8 mouse cellular contexts compared by ENCODE assay signal in the genomic region with DNA sequence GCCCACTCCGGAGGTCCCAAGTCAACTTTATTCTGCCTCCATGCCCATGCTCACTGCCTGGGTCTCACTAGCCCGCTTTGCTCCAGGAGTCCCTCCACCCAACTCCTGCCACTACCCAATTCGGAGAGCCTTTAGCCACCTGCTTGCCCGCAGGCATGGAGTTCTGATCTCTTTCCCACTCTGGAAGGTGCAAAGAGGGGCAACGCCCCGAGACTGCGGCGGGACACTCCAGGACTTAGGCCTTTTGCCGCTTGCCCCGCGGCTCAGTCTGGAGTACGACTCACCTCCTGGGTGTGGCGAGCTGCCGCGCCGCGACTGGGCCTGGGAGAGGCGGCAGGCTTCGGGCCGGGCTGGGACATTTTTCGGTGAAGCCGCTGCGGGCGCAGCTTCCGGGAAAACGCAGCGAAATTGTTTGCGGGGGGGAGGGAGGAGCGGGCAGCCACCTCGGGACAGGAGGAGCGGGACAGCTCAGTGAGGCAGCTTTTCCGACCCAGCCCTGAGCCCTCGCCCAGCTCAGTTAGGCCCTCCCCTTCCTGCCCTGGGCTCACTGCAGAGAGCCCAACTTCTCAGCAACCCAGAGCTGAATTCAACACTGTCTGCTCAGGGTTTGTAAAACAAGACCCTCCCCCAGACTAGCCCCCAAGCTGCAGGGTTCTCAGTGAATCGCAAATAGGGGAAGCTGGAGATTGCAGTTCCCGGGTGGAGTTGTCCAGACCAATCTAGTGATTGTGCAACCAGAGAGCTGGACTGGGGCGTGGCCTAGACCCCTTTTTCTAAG. TPM values are rescaled to one million over a fixed set of nuclear protein-coding genes. Genes with fewer than 3 reads are reported as not detected.
A peak's percentile ranks its signal among the peaks of the same experiment; 100 is the strongest.
DNase-seq lines count a peak whose midpoint lies in the region; ATAC-seq and TF ChIP-seq lines count a peak whose summit lies in the region.

A gene (minus strand): TSS at position 659 of the 778 bp plus-strand sequence.

- H3K36me3 ChIP-seq in embryonic facial prominence, embryonic 13.5 days, result no peaks in the 10 kb centered on the region
- no peaks in the 10 kb centered on the region for H3K36me3 ChIP-seq in heart, embryonic 11.5 days (ENCODE audit: control insufficient read depth, insufficient read depth, low read length)
- no peaks in the 10 kb centered on the region for H3K36me3 ChIP-seq in kidney, postnatal 0 days (ENCODE audit: insufficient read depth, low read length)

- peak within 1 kb of the TSS; percentile 22; the same call in 1 of the 2 replicates for H3K27ac ChIP-seq in embryonic facial prominence, embryonic 13.5 days
- H3K27ac ChIP-seq in heart, embryonic 11.5 days (ENCODE audit: low read depth, low read length), result peak within 1 kb of the TSS; percentile 65
- peak within 1 kb of the TSS; percentile 86 for H3K27ac ChIP-seq in kidney, postnatal 0 days

- H3K4me2 ChIP-seq in embryonic facial prominence, embryonic 13.5 days, result peak within 1 kb of the TSS; percentile 73
- peak within 1 kb of the TSS; percentile 87 for H3K4me2 ChIP-seq in heart, embryonic 11.5 days
- peak within 1 kb of the TSS; percentile 88 for H3K4me2 ChIP-seq in kidney, postnatal 0 days (ENCODE audit: low read length)

- peak; percentile 78 for ATAC-seq in CD4-positive, CD25-positive, alpha-beta regulatory T cell, adult 4 months
- peak; percentile 84 for ATAC-seq in embryonic facial prominence, embryonic 13.5 days (ENCODE audit: insufficient number of reproducible peaks, insufficient read depth, low FRiP score, low TSS enrichment, low read depth)
- peak; percentile 88 for ATAC-seq in heart, embryonic 11.5 days (replicated peaks; ENCODE audit: insufficient number of reproducible peaks, low FRiP score, low TSS enrichment)
- ATAC-seq in kidney, postnatal 0 days (replicated peaks; ENCODE audit: low FRiP score, low read depth), result peak; percentile 92

- H3K27me3 ChIP-seq in embryonic facial prominence, embryonic 13.5 days, result no peaks in the 10 kb centered on the region
- H3K27me3 ChIP-seq in heart, embryonic 11.5 days (ENCODE audit: control insufficient read depth, insufficient read depth, low read length), result no peaks in the 10 kb centered on the region
- no peaks in the 10 kb centered on the region for H3K27me3 ChIP-seq in kidney, postnatal 0 days (ENCODE audit: insufficient read depth, low read length)

- peak within 1 kb of the TSS; percentile 81 for H3K9ac ChIP-seq in embryonic facial prominence, embryonic 13.5 days
- peak within 1 kb of the TSS; percentile 89 for H3K9ac ChIP-seq in heart, embryonic 11.5 days (ENCODE audit: low read depth, low read length)
- peak within 1 kb of the TSS; percentile 82 for H3K9ac ChIP-seq in kidney, postnatal 0 days (ENCODE audit: low read depth, low read length)

- no peaks in the 10 kb centered on the region for H3K9me3 ChIP-seq in embryonic facial prominence, embryonic 13.5 days
- no peaks in the 10 kb centered on the region for H3K9me3 ChIP-seq in heart, embryonic 11.5 days (replicated peaks; ENCODE audit: control insufficient read depth, low read length)
- no peaks in the 10 kb centered on the region for H3K9me3 ChIP-seq in kidney, postnatal 0 days (replicated peaks; ENCODE audit: low read length)

- under 1% methylated on average over 36 of the region's 36 CpGs for WGBS in embryonic facial prominence, embryonic 13.5 days
- WGBS in heart, embryonic 11.5 days (ENCODE audit: insufficient replicate concordance), result 2% methylated on average over 34 of the region's 36 CpGs
- 2% methylated on average over 36 of the region's 36 CpGs for WGBS in kidney, postnatal 0 days

- H3K4me1 ChIP-seq in embryonic facial prominence, embryonic 13.5 days, result no peaks in the 10 kb centered on the region
- no peaks in the 10 kb centered on the region for H3K4me1 ChIP-seq in heart, embryonic 11.5 days (ENCODE audit: control insufficient read depth, insufficient read depth, low read length)
- no peaks in the 10 kb centered on the region for H3K4me1 ChIP-seq in kidney, postnatal 0 days (replicated peaks; ENCODE audit: insufficient read depth, low read length)

- H3K4me3 ChIP-seq in embryonic facial prominence, embryonic 13.5 days, result peak within 1 kb of the TSS; percentile 63
- H3K4me3 ChIP-seq in heart, embryonic 11.5 days (ENCODE audit: low read depth, low read length), result peak within 1 kb of the TSS; percentile 84
- peak within 1 kb of the TSS; percentile 78 for H3K4me3 ChIP-seq in kidney, postnatal 0 days (replicated peaks; ENCODE audit: low read depth, low read length)

- peak; percentile 53 for DNase-seq in adrenal gland, adult 8-10 months
- DNase-seq in kidney, postnatal 0 days (ENCODE audit: low spot score), result peak; percentile 78
- peak; percentile 79 for DNase-seq in lung, postnatal 36 days
- DNase-seq in retina, embryonic 14.5 days (ENCODE audit: low spot score), result peak; percentile 49
- DNase-seq in urinary bladder, postnatal 10 days (ENCODE audit: low spot score), result peak; percentile 12

- TF ChIP-seq CTCF in kidney, postnatal 0 days (IDR thresholded peaks at IDR 0.05; ENCODE audit: low read depth), result no peak

RNA-seq across cellular contexts. Expression of the gene that starts here (rescaled TPM):
- 100 to 1,000 TPM; 236 to 271 TPM for polyA plus RNA-seq in CD4-positive, CD25-positive, alpha-beta regulatory T cell, adult 4 months (2017; shearing (Covaris generic))
- total RNA-seq in adrenal gland, adult 8-10 months (2022), result 10 to 100 TPM; 66.7 to 86.2 (median 75.7) TPM
- polyA plus RNA-seq in embryonic facial prominence, embryonic 13.5 days (2015; fragmentation: Nextera tagmentation; extraction: Ambion mirVana), result 28.1 and 30.3 TPM in 2 replicates
- polyA plus RNA-seq in heart, embryonic 11.5 days (2014; fragmentation: Nextera tagmentation; extraction: Ambion mirVana), result 54.0 and 63.1 TPM in 2 replicates
- 23.0 and 28.0 TPM in 2 replicates for polyA plus RNA-seq in kidney, postnatal 0 days (2015; fragmentation: Nextera tagmentation; extraction: Ambion mirVana)

Comparison
In these comparisons a context has a peak if more than half of its experiments do, and no peak if none do; other contexts are left out.
1. Peak in every context shown above with its lines: DNase-seq, ATAC-seq, H3K4me3 ChIP-seq and H3K27ac ChIP-seq.
2. DNase-seq: peak in every context shown above with its lines; median percentile 79 in lung, postnatal 36 days; 78 in kidney, postnatal 0 days; 53 in adrenal gland, adult 8-10 months; 49 in retina, embryonic 14.5 days; 12 in urinary bladder, postnatal 10 days.
3. H3K27ac ChIP-seq: peak in every context shown above with its lines; median percentile 86 in kidney, postnatal 0 days; 65 in heart, embryonic 11.5 days; 22 in embryonic facial prominence, embryonic 13.5 days.